Mouse (Mus musculus): ENCODE measurements at regions not wholly inside any gene's neighbourhood (a gene's known extent, or its start where the extent isn't known, plus 50 kb on each side); places are given as distances from the start of the nearest gene placed in this dataset.

- no peak for DNase-seq
Observed at GRCm38 (mm10) chr19:27558199-27558598, 128.6 kb upstream of the Pum3 start.

GRCm38 (mm10) chr19:27556697-27557096 lies 127.1 kb upstream of the Pum3 start:
- DNase-seq, result no peak

GRCm38 (mm10) chr19:27554841-27555240 lies 125.2 kb upstream of the Pum3 start:
- no peak for DNase-seq

GRCm38 (mm10) chr19:27553266-27553665 lies 123.6 kb upstream of the Pum3 start:
- no peak for DNase-seq

GRCm38 (mm10) chr19:27537746-27538145 lies 108.1 kb upstream of the Pum3 start:
- DNase-seq, result no peak

GRCm38 (mm10) chr19:27537066-27537465 lies 107.4 kb upstream of the Pum3 start:
- DNase-seq, result no peak

- DNase-seq, result no peak
Observed at GRCm38 (mm10) chr19:27527940-27528558, 98.4 kb upstream of the Pum3 start.

GRCm38 (mm10) chr19:27519326-27520061 lies 89.9 kb upstream of the Pum3 start:
- no peak for DNase-seq

GRCm38 (mm10) chr19:27514267-27514666 lies 84.6 kb upstream of the Pum3 start:
- DNase-seq, result no peak

GRCm38 (mm10) chr19:27513535-27513934 lies 83.9 kb upstream of the Pum3 start:
- no peak for DNase-seq

- DNase-seq, result no peak
Observed at GRCm38 (mm10) chr19:27511340-27511739, 81.7 kb upstream of the Pum3 start.

GRCm38 (mm10) chr19:27509956-27510639 lies 80.5 kb upstream of the Pum3 start:
- DNase-seq, result peak; percentile 67

GRCm38 (mm10) chr19:27498278-27498677 lies 68.7 kb upstream of the Pum3 start:
- DNase-seq, result no peak

GRCm38 (mm10) chr19:27492468-27492867 lies 62.8 kb upstream of the Pum3 start:
- no peak for DNase-seq

- DNase-seq, result no peak
Observed at GRCm38 (mm10) chr19:27491873-27492272, 62.2 kb upstream of the Pum3 start.

- DNase-seq, result no peak
Observed at GRCm38 (mm10) chr19:27489053-27489452, 59.4 kb upstream of the Pum3 start.

All from cerebellum, adult 9-10 months (tissue).